Mouse (Mus musculus) WW6 (cell line): ENCODE results near the gene Synrg.
A peak's percentile ranks its signal among the peaks of the same experiment; 100 is the strongest.

ENCODE experiments used
- DNase-seq: peaks from one replicate; pipeline ENCODE4 v3.0.0-alpha.2; 2013; ENCODE audit warnings: low read depth, low spot score

The Synrg gene

DNA sequence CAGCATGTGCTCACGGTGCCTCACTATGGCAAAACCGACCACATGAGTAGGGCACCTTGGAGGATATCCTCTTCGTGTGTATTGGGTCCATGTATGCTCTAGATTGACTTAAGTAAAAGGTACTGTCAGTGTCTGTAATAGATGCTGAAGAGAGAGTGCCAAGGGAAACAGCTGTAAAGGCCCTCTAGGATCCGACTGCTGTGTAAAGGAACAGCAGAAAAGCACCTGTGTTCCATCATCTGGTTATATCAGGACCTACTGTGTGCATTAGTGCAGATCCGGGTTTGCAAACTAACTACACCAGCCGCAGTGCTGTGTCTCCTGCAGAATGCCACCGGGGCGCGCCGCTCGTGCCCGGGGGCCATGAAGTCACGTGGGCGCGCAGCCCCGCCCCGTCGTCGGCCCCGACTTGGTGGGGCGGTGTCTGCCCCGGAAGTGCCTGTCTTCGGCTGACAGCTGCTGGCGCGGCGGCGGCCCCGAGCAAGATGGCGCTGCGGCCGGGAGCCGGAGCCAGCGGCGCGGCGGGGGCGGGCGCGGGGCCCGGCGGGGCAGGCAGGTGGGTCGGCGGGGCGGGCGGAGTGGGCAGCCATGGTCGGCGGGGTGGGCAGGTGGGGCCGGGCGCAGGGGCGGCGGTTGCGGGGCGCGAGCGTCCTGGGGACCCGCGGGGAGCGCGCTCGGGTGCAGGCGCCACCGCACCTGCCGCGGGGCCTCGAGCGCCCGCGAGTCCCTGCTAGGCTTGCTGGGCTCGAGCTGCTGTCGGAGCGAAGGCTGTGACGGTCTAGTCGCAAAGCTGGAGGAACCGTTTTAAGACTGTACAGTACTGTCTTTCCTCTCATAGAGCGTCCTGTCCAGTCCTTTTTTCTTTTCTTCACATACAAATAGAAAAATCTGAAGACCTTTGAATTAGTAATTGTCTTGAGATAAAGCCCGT is at the start of gene Synrg:
Synrg (plus strand) TSS at position 438 of the 931 bp plus-strand sequence.
- DNase-seq: peak; percentile 79

DNA sequence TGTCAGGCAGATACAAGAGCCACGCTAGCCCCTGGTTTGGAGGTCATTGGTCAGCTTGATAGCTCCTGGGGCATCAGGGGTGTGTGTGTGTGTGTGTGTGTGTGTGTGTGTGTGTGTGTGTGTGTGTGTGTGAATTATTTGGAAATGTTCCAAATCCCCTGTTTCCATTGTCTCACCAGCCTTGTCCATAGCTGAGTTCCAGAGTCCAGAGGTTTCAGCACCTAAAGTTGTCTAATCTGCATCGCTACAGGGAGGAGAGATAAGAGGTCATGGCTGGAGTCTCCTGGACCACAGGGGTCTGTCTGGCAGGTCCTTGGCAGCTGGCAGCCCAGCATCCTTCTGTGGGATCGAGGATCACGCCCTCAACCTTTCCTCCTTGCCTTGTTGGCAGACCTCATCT is 49.7 kb upstream of the Synrg start:
- DNase-seq: no peak

DNA sequence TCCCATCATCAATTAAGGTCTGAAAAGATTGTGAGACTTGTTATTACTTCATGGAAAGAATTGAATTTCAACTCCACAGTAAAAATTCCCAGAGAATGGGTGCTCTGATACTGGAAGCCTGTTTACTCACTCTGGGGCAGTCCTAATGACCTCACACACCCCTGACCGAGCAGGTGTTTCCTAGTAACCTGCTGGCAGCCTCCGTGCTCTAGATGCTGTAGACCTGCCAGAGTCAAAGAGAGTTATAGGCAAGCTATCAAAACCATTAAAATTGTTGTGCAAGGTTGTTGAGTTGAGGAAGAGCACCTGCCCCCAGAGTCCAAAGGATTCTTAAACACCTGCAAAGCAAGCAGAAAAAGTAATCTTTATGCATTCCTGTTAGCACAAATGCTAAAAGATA is 41.6 kb upstream of the Synrg start:
- no peak for DNase-seq

DNA sequence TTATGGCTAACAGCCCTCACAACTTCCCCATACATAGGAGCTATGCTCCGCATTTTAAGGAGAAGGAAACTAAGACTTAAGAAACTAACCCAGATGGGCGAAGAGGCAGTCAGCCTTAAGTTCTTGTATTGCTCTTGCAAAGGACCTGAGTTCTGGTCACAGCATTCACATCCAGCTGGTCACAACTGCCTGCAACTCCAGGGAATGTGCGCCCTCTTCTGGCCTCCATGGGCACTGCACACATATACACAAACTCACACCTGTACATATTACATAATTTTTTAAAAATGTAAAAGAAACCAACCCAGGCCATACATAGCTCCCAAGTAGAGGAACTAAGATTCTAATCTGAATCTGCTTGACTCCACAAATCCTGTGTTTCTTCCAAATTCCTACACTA is 37.1 kb upstream of the Synrg start:
- DNase-seq: peak; percentile 48

DNA sequence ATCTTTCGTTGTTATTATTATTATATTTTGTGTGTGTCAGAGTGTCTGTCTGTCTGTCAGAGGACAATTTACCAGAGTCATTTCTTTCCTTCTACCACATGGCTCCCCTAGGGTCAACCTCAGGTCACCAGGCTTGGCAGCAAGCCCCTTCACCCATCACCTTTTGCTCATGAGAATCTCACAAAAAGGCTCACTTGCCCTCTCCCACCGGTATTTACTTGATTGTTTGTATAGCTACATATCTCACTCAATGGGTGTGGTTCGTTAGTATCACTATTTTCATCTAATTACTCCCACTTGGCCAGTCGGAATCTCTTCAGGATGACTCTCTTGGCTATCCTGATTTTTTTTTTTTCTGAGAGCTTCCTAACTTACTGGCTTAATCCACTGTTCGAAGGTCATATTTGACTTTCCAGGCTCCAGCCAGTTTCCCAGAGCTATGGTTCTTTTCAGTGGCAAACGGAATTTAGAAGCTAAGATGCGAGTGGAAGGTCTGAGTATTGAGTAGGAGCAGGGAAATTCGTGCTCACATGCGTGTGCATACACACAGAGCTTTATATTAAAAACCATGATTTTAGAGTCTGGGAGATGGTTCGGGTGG is 31.6 kb upstream of the Synrg start:
- no peak for DNase-seq

DNA sequence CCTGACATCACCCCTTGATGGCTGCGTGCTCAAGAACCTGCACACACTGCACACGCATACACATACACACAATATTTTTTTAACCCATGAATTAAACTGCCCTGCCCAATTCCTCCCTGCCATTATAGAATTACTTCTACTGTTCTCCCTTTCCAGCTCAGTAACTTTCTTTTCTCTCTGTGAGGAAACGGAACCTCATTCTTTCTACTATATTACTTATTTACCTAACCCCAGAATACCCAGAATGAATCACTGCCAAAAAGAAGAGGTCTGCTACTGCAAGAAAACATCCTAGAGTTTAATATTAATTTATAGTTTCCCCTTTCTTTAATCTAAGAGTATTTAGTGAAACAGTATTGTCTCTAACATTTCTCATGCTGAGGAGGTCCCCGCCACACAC is 30.9 kb upstream of the Synrg start:
- no peak for DNase-seq

DNA sequence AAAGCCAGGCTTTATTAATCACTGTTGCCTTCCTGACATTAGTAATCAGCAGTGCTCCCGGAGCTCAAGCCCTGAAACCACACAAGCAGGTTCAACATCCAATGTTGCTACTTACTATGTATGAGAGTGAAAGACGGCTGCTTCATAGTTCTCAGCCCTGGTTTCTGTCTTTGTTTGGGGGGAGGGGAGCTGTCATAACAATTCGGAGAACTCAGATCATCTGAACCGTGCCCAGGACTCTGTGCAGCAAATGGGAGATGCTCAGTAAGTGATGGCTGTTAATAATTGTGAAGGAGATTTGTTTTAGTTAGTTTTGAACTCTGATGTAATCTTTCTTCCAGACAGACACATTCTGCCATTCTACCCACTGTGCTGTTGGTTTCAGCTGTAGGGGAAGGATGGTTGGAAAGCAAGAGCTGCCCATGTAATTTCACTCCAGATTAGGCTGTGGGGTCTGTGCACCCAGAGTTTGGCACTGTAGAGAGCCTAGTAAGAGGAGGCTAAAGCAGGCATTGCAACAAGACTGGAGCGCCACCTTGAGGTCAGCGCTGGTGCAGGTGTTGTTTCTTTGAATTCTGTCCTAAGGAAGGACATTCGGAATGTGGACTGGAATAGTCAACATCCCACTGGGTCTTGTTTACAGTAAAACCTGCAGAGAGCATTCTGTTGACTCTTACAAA is 28.1 kb upstream of the Synrg start:
- DNase-seq: peak; percentile 80

DNA sequence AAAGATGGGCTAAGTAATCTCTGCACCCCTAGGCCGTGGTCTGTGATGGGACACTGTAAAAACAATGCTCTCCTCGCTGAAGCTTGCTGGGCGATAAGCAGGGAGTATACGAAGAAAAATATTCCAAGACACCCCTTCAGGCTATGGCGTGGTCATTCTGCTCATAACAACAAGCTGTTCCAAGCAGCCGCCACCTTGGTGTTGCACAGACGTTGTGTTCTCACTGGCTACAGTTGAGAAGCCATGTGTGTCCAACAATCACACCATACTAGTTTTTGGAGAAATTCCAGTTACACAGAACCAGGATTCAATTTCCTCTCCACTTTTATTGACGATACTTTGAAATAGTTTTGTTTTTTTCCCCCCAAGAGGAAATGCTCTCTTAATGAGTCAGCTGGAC is 25.7 kb upstream of the Synrg start:
- DNase-seq: no peak

DNA sequence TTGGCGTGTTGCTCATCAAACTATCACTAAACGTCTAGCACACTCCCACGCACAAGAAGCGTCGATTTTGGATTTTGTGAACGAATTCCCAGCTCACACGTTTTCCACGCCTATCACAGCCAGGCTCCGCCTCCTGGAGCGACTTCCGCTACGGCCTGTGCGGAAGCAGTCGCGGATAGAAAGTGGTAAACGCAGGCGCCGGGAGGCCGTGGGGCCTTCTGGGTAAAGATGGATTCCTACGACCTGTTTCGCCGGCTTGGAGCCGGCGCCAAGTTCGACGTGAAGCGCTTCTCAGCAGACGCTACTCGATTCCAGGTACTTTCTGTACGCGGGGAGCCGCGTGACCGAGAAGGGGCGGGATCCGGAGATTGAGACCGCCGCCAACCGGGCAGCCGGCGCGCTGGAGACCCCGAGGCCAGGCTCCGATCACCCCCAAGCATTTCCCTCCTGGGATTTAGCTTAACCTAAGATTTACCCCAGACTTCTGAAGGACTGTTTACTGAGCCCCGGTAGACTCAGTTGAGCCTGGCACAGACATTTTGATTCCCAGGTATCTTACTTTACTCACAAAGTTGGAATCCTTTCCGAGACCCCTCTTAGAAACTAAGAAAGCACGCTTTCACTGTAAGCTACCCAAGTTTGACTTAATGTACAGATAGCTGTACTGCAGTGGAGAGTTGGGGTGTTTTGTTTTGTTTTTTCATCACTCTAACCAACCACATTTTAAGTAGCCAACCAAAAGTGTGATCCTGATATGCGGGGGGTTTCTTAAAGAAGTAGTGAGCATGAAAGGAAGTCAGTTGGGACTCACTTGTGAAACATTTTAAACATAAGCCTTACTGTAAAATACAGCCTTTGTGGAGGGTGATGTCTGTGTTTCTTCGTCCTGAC is 22.0 kb upstream of the Synrg start, which contains the start of gene Ddx52:
Ddx52 (plus strand) TSS at position 113 of the 891 bp plus-strand sequence.
- DNase-seq: peak; percentile 86

DNA sequence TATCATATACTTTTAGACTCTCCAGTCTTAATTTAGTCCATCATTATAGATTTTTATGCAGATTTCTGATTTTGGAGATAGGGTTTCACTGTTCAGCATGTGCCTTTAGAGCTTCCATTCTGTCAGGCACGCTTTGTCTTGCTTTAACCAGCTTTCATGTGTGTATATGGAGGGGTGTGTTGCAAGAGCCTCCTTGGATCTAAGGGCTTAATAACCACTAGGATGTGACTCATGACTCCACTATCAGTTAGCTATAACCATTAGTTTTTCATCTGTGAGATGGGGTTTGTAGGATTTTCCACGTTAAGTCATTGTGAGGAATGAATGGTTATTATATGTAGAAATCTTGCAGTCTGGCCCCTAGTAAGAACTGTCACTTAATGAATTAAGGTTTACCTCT is 7.4 kb upstream of the Synrg start:
- DNase-seq: no peak

DNA sequence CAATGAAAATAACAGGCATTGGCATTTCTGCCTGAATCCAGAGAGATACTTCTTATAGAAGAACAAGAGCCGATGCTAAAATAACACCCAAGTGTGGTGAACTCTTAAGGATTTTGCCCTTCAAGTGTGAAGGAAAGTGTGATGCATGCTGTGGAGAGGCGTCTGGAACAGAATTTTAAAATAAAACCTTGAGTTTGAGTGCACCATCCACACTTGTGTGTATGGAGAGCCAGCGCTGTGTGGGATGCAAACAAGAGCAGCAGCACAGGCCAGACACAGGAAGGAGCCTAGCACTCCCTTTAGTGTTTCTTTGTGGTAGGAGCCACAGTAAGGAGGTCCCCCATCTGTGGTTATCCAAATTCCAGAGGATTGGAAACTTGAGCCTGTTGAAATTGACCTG is 2.2 kb upstream of the Synrg start:
- DNase-seq: no peak

DNA sequence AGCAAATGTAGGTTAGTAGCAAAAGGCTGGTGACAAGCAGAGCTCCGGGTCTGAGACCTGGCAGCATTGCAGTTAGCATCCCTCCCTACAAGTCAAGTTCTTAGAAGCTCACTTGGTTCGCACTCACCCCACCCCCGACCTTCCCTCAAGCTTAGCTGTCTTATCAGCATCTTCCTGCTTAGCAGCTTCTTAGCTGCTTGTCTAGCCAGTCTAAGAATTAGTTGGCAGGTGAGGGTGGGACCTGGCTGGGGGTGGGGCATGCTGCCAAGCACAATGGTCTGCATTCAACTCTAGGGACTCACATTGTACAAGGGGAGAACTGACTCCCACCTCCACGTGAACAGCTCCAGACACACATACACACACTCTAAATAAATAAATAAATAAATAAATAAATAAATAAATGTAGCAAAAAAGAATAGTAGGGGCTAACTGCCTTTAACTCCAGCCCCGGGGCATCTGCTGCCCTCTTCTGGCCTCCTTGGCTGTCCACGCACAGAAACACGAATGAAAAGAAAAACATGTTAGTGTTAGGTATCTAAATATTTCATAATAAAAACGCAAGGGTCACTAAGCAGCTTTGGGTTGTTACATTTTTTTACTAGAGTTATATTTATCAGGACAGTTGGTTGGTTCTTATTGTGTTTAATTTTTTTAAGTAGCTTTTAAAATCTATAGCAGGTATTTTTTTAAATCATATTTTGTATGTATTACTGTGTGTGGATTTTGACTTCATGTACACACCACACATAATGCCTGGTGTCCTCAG is 3.4 kb downstream of the Synrg start:
- DNase-seq: no peak

DNA sequence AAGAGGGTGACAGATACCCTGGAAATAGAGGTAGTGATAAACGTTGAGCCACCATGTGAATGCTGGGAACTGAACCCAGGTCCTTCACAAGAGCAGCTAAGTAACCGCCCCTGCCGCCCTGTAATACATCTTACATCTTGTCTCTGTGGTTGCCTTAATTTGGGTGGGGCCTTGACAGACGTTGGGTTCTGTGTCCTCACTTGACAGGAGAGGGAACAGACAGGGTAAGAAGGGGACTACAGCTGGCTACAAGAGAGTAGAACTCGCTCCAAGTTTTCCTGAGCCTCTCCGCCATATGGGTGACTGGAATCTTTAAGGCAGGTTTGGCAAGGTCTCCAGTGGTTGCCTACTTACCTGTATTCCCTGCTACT is 4.0 kb downstream of the Synrg start:
- no peak for DNase-seq

DNA sequence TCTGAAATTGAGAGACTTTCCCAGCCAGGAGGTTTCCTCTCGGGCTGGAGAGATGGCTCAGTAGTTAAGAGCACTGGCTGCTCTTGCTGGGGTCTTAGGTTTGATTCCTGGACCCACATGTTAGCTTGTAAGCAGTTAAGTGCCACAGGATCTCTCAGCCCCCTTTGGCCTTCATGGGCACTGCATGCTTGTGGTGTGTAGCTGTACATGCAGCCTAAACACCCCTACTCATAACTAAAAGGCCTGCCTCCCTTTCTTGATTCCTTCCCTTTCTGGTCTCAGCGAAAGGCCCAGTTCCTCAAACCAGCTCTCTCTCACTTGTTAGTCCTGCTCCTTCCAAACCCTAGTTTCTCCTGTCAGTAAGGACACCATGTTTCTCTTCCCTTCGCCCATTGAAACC is 4.8 kb downstream of the Synrg start:
- no peak for DNase-seq

DNA sequence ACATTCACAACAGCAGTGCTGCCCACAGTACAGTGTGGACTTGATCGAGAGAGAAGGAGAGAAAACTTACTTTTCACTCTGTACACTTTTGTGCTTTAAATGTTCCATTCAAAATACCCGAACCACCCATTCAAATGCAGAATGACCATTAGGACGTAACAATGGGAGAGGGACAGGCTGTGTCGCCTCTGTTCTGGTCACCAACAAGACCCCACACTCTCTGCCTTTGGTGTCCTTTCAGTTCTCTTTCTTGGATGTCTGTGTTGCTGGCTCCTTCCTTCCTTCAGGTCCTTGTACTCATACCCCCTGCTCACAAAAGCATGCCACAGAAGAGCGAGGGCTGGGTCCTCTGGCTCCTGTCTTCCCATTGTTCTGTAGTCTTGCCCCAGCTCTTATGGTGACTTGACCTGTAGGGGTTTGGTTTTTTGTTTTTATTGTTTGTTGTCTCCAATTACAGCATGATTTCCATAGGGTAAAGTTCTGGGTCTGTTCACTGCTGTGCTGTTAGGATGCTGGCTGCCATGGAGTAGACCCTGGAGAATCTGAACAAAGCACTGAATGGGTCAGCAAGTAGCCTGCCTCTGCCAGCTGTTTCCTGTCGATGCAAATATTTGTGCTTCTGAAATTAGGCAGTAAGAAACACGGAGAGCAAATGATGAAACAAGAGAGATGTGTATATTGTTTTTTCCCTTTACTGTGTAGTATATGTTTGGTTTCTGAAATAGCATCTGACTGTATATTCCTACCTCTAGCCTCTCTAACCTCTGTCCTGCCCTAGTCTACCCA is 10.5 kb downstream of the Synrg start:
- DNase-seq: no peak

DNA sequence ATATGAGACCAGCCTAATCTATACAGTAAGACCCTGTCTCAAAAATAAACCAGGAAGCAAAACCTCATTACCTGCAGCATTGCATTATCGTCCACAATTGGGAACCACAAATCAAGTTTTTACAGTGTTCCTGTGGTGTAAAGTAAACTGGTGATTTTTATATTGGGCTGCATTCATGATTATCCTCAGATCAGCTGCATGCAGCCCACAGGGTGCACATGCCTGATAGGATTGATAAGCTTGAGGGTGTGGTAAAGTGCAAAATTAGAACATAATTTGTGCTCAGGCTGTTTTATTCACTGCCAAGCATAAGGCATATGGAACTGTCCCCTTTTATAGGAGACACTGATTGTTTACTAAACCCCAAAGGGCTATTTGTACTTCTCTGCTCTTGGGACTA is 11.3 kb downstream of the Synrg start:
- DNase-seq: no peak

DNA sequence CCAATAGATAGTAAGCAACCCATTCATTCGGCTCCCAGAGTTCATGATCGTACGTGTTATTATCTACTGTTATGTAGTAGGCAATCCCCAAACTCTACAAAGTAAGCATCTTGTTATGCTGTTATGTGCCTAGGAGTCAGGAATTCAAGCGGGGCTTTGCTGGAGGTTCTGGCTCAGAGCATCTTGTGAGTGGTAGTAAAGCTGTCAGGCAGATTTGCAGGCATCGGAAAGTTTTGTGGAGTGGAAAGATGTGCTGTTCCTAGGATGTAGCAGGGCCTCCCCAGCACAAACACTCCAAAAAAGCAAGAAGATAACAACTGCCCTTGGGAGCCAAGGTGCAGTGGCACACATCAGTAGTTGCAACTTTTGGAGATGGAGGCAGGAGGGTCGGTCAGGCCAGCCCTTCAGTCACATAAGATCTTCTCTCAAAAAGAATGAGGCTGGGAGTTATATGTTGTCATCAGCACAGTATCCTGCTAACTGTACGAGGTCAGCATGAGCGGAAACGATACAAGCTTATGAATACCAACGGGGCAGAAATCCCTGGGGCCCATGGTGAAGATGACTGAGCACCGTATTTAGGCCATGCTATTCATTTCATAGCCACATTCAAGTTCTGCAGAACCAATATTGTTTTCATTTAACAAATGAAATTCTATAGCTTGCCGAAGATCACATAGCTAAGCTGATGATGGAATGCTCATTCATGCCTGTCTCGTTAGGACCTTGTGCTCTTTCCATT is 12.2 kb downstream of the Synrg start:
- DNase-seq: no peak

DNA sequence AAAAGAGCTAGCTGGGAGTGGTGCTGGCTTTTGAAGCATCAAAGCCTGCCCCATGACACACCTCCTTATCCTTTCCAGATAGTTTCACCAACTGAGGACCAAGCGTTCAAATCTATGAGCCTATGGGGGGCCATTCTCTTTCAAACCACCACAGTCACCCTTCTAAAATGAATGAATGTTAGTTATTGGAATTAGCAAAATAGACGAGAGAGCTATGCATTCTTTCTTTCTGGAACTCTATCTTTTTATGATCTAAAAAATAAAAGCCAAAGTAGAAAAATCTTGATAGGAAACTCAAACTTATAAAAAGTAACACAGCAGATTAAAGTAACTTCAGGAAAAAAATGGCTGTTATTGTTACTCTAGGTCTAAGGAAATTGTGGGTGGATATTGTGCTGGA is 13.6 kb downstream of the Synrg start:
- no peak for DNase-seq

DNA sequence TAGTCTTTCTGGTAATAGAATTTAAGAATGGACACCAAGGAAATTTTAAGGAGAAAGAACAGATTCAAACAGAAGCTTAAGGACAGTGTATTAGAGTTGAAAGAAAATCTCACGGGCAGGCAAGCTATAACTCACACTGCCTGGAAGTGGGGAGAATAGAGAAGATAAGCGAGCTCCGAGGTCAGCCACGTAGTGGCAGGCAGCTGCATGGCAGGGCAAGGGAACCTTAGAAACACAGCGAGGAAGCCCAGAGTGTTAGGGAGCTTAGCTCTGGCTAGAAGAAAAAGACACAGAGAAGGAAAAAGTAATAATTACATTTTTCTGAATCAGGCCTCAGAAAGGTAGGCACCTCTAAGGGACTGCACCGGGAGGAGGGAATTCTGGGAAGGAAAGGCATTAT is 15.8 kb downstream of the Synrg start:
- DNase-seq: no peak
